Mouse (Mus musculus): Measurements from ENCODE around the gene Prpf3. TPM values are rescaled to one million over a fixed set of nuclear protein-coding genes. Genes with fewer than 3 reads are reported as not detected.
A peak's percentile ranks its signal among the peaks of the same experiment; 100 is the strongest.
"Not testable (repeated sequence)": the region's sequence is repeated elsewhere in the genome, so short reads cannot be mapped to it uniquely, and the experiment has no call there.

Gene Prpf3
- polyA plus RNA-seq, 1 experiment = 26.7 TPM

- H3K4me3 ChIP-seq (ENCODE audit: insufficient read depth, poor library complexity, severe bottlenecking) = no peak overlapping the region
- no peaks in the 10 kb centered on the region for H3K36me3 ChIP-seq (ENCODE audit: control insufficient read depth, insufficient read depth)
- peaks cover 13% of the 10 kb centered on the region for H3K27me3 ChIP-seq (ENCODE audit: control insufficient read depth, insufficient read depth, insufficient read length)
- H3K79me2 ChIP-seq (ENCODE audit: control insufficient read depth, insufficient read depth) = no peaks in the 10 kb centered on the region
- H3ac ChIP-seq (ENCODE audit: control insufficient read depth, insufficient read length, low read depth) = no peak overlapping the region
- TF ChIP-seq CTCF (IDR thresholded peaks at IDR 0.05; ENCODE audit: control insufficient read depth, insufficient read depth, insufficient read length) (no peak), CEBPB (IDR thresholded peaks at IDR 0.05; ENCODE audit: low read depth) (no peak), MAX (IDR thresholded peaks at IDR 0.05) (no peak), MYOD1 (IDR thresholded peaks at IDR 0.05; ENCODE audit: control insufficient read depth, insufficient read length, low read depth) (no peak), FOSL1 (IDR thresholded peaks at IDR 0.05; ENCODE audit: insufficient read depth, low read length, poor library complexity, severe bottlenecking) (no peak), USF1 (IDR thresholded peaks at IDR 0.05; ENCODE audit: low read depth) (no peak), MYOG (IDR thresholded peaks at IDR 0.05; ENCODE audit: control insufficient read depth, extremely low read depth, insufficient read length) (no peak)
- H3K79me3 ChIP-seq (ENCODE audit: low read depth) = no peaks in the 10 kb centered on the region
These were observed 46.1 kb upstream of the Prpf3 start for GRCm38 (mm10) chr3:95901616-95902372.

GRCm38 (mm10) chr3:95899800-95900524 is 44.3 kb upstream of the Prpf3 start:
- H3K4me3 ChIP-seq (ENCODE audit: insufficient read depth, poor library complexity, severe bottlenecking) = no peak overlapping the region
- H3K79me2 ChIP-seq (ENCODE audit: control insufficient read depth, insufficient read depth) = peaks cover 11% of the 10 kb centered on the region
- no peak overlapping the region for H3ac ChIP-seq (ENCODE audit: control insufficient read depth, insufficient read length, low read depth)
- peaks cover 13% of the 10 kb centered on the region for H3K27me3 ChIP-seq (ENCODE audit: control insufficient read depth, insufficient read depth, insufficient read length)
- H3K36me3 ChIP-seq (ENCODE audit: control insufficient read depth, insufficient read depth) = no peaks in the 10 kb centered on the region
- peaks cover 7% of the 10 kb centered on the region for H3K79me3 ChIP-seq (ENCODE audit: low read depth)
- TF ChIP-seq MAX (IDR thresholded peaks at IDR 0.05) (no peak), CTCF (IDR thresholded peaks at IDR 0.05; ENCODE audit: control insufficient read depth, insufficient read depth, insufficient read length) (no peak)

- H3K36me3 ChIP-seq (ENCODE audit: control insufficient read depth, insufficient read depth); H3K27me3 ChIP-seq (ENCODE audit: control insufficient read depth, insufficient read depth, insufficient read length); H3K4me3 ChIP-seq (ENCODE audit: insufficient read depth, poor library complexity, severe bottlenecking); H3ac ChIP-seq (ENCODE audit: control insufficient read depth, insufficient read length, low read depth): not testable (repeated sequence)
- peaks cover 15% of the 10 kb centered on the region for H3K79me3 ChIP-seq (ENCODE audit: low read depth)
- H3K79me2 ChIP-seq (ENCODE audit: control insufficient read depth, insufficient read depth) = peaks cover 22% of the 10 kb centered on the region
These were observed 39.8 kb upstream of the Prpf3 start for GRCm38 (mm10) chr3:95895501-95895900.

GRCm38 (mm10) chr3:95894317-95895160 is 38.9 kb upstream of the Prpf3 start:
- Histone ChIP-seq H3K79me3 (ENCODE audit: low read depth) (peaks cover 15% of the 10 kb centered on the region), H3ac (ENCODE audit: control insufficient read depth, insufficient read length, low read depth) (peak overlapping the region; percentile 85)
- TF ChIP-seq MYOG (IDR thresholded peaks at IDR 0.05; ENCODE audit: control insufficient read depth, extremely low read depth, insufficient read length) = no peak
- no peak for TF ChIP-seq FOSL1 (IDR thresholded peaks at IDR 0.05; ENCODE audit: insufficient read depth, low read length, poor library complexity, severe bottlenecking)
- no peak for TF ChIP-seq CEBPB (IDR thresholded peaks at IDR 0.05; ENCODE audit: low read depth)
- no peak for TF ChIP-seq CTCF (IDR thresholded peaks at IDR 0.05; ENCODE audit: control insufficient read depth, insufficient read depth, insufficient read length)
- TF ChIP-seq MAX (IDR thresholded peaks at IDR 0.05) = no peak
- no peak for TF ChIP-seq MYOD1 (IDR thresholded peaks at IDR 0.05; ENCODE audit: control insufficient read depth, insufficient read length, low read depth)

GRCm38 (mm10) chr3:95893606-95894316 is 38.1 kb upstream of the Prpf3 start, which contains the start of gene Aph1a:
Gene Aph1a (plus strand): TSS chr3:95893969.
- H3K27me3 ChIP-seq (ENCODE audit: control insufficient read depth, insufficient read depth, insufficient read length); H3K36me3 ChIP-seq (ENCODE audit: control insufficient read depth, insufficient read depth): not testable (repeated sequence)
- Histone ChIP-seq H3K79me2 (ENCODE audit: control insufficient read depth, insufficient read depth) (peaks cover 22% of the 10 kb centered on the region), H3K79me3 (ENCODE audit: low read depth) (peaks cover 15% of the 10 kb centered on the region), H3K4me3 (ENCODE audit: insufficient read depth, poor library complexity, severe bottlenecking) (peak within 1 kb of the TSS; percentile 86), H3ac (ENCODE audit: control insufficient read depth, insufficient read length, low read depth) (peak within 1 kb of the TSS; percentile 85)

More at GRCm38 (mm10) chr3:95894317-95895160, 38.9 kb upstream of the Prpf3 start:
- Histone ChIP-seq H3K4me3 (ENCODE audit: insufficient read depth, poor library complexity, severe bottlenecking) (peak overlapping the region; percentile 86), H3K36me3 (ENCODE audit: control insufficient read depth, insufficient read depth) (no peaks in the 10 kb centered on the region), H3K79me2 (ENCODE audit: control insufficient read depth, insufficient read depth) (peaks cover 22% of the 10 kb centered on the region), H3K27me3 (ENCODE audit: control insufficient read depth, insufficient read depth, insufficient read length) (no peaks in the 10 kb centered on the region)
